Mouse (Mus musculus) forebrain, embryonic 11.5 days (tissue): ENCODE measurements at regions not wholly inside any gene's neighbourhood (a gene's known extent, or its start where the extent isn't known, plus 50 kb on each side); places are given as distances from the start of the nearest gene placed in this dataset.
"Not testable (repeated sequence)": the region's sequence is repeated elsewhere in the genome, so short reads cannot be mapped to it uniquely, and the experiment has no call there.

Experiments
- ATAC-seq: fragments of 200-750 bp; cut with Nextera tagmentation; replicated peaks from 2 replicates; pipeline ENCODE4 v1.8.0; 2017; ENCODE audit warnings: moderate TSS enrichment; ENCODE audit not compliant: low FRiP score
- DNase-seq: peaks from one replicate; pipeline ENCODE4 v3.0.0-alpha.2; 2017; ENCODE audit warnings: low spot score
- H3K27ac ChIP-seq: fragments of 300-500 bp; sonication (generic); 2 replicates; pipeline ENCODE4 v1.5.1; 2014; ENCODE audit warnings: low read depth, low read length
- H3K27me3 ChIP-seq: fragments of 300-500 bp; sonication (generic); 2 replicates; pipeline ENCODE4 v1.6.1; 2014; ENCODE audit warnings: mild to moderate bottlenecking, low read length, mixed read lengths; ENCODE audit not compliant: control insufficient read depth, insufficient read depth
- H3K36me3 ChIP-seq: fragments of 300-500 bp; sonication (generic); 2 replicates; pipeline ENCODE4 v1.6.1; 2014; ENCODE audit warnings: mild to moderate bottlenecking, low read length, moderate library complexity, mixed read lengths; ENCODE audit not compliant: control insufficient read depth, insufficient read depth
- H3K4me1 ChIP-seq: fragments of 300-500 bp; sonication (generic); replicated peaks from 2 replicates; pipeline ENCODE4 v1.6.1; 2014; ENCODE audit warnings: low read length, mixed read lengths; ENCODE audit not compliant: control insufficient read depth, insufficient read depth
- H3K4me2 ChIP-seq: fragments of 300-500 bp; sonication (generic); 2 replicates; pipeline ENCODE4 v1.6.1; 2014; ENCODE audit warnings: low read depth, mild to moderate bottlenecking, low read length, moderate library complexity, mixed read lengths; ENCODE audit not compliant: severe bottlenecking
- H3K4me3 ChIP-seq: fragments of 300-500 bp; sonication (generic); 2 replicates; pipeline ENCODE4 v1.5.1; 2014; ENCODE audit warnings: low read depth, low read length
- H3K9ac ChIP-seq: fragments of 300-500 bp; sonication (generic); 2 replicates; pipeline ENCODE4 v1.6.1; 2014; ENCODE audit warnings: low read length
- H3K9me3 ChIP-seq: fragments of 300-500 bp; sonication (generic); 2 replicates; pipeline ENCODE4 v1.6.1; 2016; ENCODE audit warnings: low read length, mixed read lengths; ENCODE audit not compliant: control insufficient read depth
- WGBS: fragments of 180-500 bp; shearing (Covaris S2); extraction: QIAGEN DNeasy Blood & Tissue Kit; methylation state at CpG from one replicate; pipeline ENCODE4 v1.1.7; 2014; 5-methylcytosine and 5-hydroxymethylcytosine counted together

- Histone ChIP-seq H3K4me1 (no peaks in the 10 kb centered on the region), H3K4me3 (no peak overlapping the region), H3K9ac (no peak overlapping the region), H3K9me3 (no peaks in the 10 kb centered on the region), H3K4me2 (no peak overlapping the region), H3K36me3 (no peaks in the 10 kb centered on the region), H3K27me3 (no peaks in the 10 kb centered on the region), H3K27ac (no peak overlapping the region)
- no peak for ATAC-seq
- no peak for DNase-seq
- WGBS, result 76% methylated on average over 1 of the region's 1 CpGs
Measured at GRCm38 (mm10) chr4:89753484-89753883, 74.2 kb downstream of the Dmrta1 start.

DNA sequence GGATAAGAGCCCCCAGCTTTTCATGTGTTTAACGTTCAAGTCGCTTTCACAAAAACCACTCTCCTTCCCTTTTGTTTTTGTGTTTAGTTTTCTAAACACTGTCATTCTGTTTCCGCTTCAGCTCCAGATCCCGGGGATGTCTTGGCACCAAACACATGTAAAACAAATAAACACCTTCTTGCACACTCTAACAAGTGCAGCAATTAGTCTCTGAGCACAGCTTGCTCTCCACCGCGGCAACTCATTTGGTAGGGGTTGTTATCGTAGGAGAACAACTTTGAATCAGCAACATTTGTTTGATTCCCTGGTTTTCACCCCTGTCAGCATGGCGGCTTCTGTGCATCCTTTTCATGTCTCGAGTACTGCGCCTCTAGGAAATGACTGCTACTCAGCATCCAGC is 97.0 kb downstream of the Dmrta1 start:
- H3K36me3 ChIP-seq, result no peaks in the 10 kb centered on the region
- H3K4me3 ChIP-seq, result no peak overlapping the region
- no peak overlapping the region for H3K27ac ChIP-seq
- no peak overlapping the region for H3K9ac ChIP-seq
- 63% methylated on average over 10 of the region's 10 CpGs for WGBS
- H3K27me3 ChIP-seq, result no peaks in the 10 kb centered on the region
- DNase-seq (no peak), ATAC-seq (no peak)
- H3K4me1 ChIP-seq, result no peaks in the 10 kb centered on the region
- H3K4me2 ChIP-seq, result no peak overlapping the region
- H3K9me3 ChIP-seq, result no peaks in the 10 kb centered on the region

DNA sequence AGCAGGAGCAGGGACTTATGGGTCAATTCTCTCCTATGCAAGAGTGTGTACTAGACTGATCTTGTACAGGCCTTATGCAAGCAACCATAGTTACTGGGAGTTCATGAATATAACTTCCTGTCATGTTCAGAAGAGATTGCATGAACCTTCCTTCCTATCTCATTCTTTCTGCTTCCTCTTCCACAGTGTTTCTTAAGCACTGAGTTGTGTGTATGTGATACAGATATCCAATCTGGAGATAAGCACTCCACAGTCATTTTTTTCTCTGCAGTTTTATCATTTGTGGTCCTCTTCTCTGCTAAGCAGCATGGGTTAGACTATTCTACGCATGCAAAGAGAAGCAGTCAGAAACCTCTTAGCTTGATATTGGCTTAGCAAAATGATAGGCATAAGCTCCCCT is 102.3 kb downstream of the Dmrta1 start:
- Histone ChIP-seq H3K36me3 (no peaks in the 10 kb centered on the region), H3K27me3 (no peaks in the 10 kb centered on the region), H3K4me3 (no peak overlapping the region), H3K9me3 (no peaks in the 10 kb centered on the region), H3K4me2 (no peak overlapping the region), H3K27ac (no peak overlapping the region), H3K4me1 (no peaks in the 10 kb centered on the region), H3K9ac (no peak overlapping the region)
- ATAC-seq (no peak), DNase-seq (no peak)
- 93% methylated on average over 1 of the region's 1 CpGs for WGBS

DNA sequence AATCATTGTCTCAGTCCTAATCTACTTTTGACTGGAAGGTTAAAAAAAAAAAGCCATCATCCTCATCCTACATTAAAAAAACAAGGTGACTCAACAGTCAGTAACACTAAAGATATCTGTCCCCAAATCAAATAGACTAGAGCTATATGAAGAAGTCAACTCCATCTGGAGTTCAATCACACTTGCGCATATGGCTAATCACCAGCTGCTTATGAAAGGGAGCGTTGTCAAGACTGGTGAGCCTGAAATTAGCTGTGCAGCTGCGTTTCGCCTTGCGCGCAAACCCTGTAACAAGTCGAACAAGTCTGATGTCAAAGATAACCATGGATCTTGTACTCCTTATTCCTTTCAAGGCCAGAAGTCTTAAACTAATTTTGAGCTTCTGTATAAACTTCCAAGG is 137.6 kb downstream of the Dmrta1 start:
- DNase-seq, result no peak
- Histone ChIP-seq H3K9me3 (no peaks in the 10 kb centered on the region), H3K4me2 (no peak overlapping the region), H3K9ac (no peak overlapping the region), H3K27ac (no peak overlapping the region), H3K36me3 (no peaks in the 10 kb centered on the region), H3K27me3 (no peaks in the 10 kb centered on the region), H3K4me3 (no peak overlapping the region), H3K4me1 (no peaks in the 10 kb centered on the region)
- 95% methylated on average over 7 of the region's 7 CpGs for WGBS
- no peak for ATAC-seq

DNA sequence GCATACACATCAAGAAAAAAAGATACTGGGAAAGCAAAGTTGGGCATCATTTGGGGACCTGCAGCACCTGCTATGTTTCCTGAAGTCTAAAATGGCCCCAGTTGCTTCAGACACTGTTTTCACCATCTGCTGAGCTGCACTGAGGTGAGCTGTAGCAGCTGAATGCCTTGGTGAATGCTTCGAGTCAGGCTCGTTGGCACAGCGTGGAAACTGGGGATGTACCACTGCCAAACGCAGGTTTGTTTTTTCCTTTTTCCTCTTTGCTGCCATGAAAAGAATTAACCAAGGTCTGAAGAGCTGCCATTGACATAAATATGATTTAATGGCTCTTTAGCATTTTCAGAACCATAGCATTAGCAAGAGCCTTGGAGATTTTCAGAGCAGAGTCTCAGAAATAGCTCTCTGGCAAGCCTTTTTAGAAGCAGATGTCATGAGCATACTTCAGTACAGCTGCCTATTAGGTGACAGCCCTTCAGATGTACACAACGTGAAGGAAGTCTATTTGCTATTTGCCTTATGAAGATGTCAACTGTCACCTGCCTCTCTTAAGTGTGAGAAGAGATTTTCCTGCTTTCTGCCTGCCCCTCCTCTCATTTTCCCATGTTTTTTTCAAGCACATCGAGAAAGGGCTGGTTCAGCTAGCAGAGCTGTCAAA is 155.4 kb downstream of the Dmrta1 start:
- H3K9me3 ChIP-seq, result no peaks in the 10 kb centered on the region
- H3K4me3 ChIP-seq, result no peak overlapping the region
- no peak overlapping the region for H3K4me2 ChIP-seq
- WGBS, result 81% methylated on average over 6 of the region's 6 CpGs
- DNase-seq, result no peak
- H3K27me3 ChIP-seq, result no peaks in the 10 kb centered on the region
- H3K9ac ChIP-seq, result no peak overlapping the region
- H3K27ac ChIP-seq, result no peak overlapping the region
- ATAC-seq, result no peak
- H3K4me1 ChIP-seq, result no peaks in the 10 kb centered on the region
- no peaks in the 10 kb centered on the region for H3K36me3 ChIP-seq

DNA sequence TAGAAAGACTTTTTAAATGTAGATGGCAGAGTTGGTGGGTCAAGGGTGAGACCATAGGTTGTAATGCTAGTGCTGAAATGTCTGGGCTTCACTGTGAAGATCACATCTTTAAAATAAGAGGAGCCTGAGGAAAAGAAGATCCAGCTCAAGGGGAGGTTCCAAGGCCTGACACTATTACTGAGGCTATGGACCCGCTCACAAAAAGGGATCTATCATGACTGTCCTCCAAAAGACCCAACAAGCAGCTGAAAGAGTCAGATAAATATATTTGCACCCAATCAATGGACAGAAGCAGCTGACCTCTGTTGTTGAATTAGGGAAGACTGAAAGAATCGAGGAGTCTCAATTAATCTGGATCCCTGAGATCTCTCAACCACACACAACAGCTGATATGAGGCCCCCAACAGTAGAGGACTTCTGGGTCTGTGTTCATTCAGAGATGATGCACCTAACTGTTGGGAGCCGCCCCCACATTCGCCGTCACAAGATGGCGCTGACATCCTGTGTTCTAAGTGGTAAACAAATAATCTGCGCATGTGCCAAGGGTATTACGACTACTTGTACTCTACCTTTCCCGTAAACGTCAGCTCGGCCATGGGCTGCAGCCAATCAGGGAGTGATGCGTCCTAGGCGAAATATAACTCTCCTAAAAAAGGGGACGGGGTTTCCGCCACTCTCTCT is 196.3 kb downstream of the Dmrta1 start:
- not testable (repeated sequence) for H3K4me3 ChIP-seq, H3K9ac ChIP-seq, H3K9me3 ChIP-seq, H3K4me2 ChIP-seq, H3K4me1 ChIP-seq, H3K36me3 ChIP-seq, H3K27ac ChIP-seq, DNase-seq, H3K27me3 ChIP-seq
- peak; percentile 88 for ATAC-seq
- 26% methylated on average over 6 of the region's 15 CpGs for whole genome bisulfite sequencing

DNA sequence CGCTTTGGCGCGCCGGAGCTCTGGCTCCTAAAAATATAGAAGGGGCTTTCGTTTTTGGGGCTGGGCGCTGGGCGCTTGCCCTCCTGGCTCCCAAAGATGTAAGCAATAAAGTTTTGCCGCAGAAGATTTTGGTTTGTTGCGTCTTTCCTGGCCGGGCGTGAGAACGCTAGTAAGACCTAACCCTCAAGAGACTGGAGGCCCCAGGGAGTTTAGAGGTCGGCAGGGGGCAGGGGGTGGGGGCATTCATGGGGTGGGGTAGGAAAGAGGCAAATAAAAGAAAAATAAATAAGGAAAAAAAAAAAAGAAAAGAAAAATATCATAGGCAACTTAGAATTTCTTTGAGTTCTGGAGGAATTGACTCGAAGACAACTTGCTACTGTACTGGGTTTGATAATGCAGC is 196.9 kb downstream of the Dmrta1 start:
- not testable (repeated sequence) for H3K27me3 ChIP-seq, H3K27ac ChIP-seq, H3K9me3 ChIP-seq, H3K4me1 ChIP-seq, H3K36me3 ChIP-seq, DNase-seq
- H3K9ac ChIP-seq, result peak overlapping the region; percentile 41; the same call in 1 of the 2 replicates
- peak overlapping the region; percentile 45 for H3K4me2 ChIP-seq
- peak; percentile 70 for ATAC-seq
- peak overlapping the region; percentile 30 for H3K4me3 ChIP-seq
- 33% methylated on average over 7 of the region's 14 CpGs for WGBS

DNA sequence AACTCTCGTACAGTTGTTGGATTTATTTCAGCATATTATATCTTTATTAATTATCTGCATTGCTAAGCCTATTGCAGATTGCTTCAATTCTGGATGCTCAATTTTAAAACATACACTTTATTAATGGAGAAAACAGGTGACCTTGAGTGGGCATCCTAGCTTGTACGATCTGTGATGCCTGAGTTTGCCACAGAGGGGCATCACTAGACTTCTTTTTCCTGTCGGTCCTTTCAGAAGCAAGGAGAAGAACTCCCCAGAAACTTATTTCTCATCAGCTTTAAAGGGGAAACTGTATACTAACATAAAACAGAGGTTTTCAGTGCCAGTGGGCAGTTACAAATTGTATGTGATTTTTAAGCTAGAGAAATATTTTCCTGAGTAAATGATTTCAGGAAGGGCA is 201.8 kb downstream of the Dmrta1 start:
- Histone ChIP-seq H3K4me3 (no peak overlapping the region), H3K4me1 (no peaks in the 10 kb centered on the region), H3K4me2 (no peak overlapping the region), H3K27ac (no peak overlapping the region), H3K9me3 (no peaks in the 10 kb centered on the region), H3K36me3 (no peaks in the 10 kb centered on the region), H3K27me3 (no peaks in the 10 kb centered on the region), H3K9ac (no peak overlapping the region)
- DNase-seq (no peak), ATAC-seq (no peak)
- 59% methylated on average over 3 of the region's 3 CpGs for WGBS

DNA sequence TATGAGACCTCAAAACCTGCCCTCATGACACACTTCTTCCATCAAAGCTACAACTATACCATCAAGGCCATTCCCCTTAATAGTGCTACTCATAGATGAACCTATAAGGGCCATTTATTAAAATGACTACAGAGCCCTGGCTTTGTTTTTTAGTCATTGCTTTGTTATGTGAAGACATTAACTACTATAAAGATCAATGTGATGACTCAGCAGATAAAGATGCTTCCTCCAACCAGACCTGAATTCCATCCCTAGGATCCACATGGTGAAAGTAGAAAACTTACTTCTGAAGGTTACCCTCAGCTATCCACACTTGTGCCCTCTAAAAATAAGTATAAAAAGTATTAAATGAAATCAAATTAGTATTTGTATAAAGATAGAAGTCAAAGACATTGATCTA is 230.4 kb downstream of the Dmrta1 start:
- DNase-seq (no peak), ATAC-seq (no peak)
- Histone ChIP-seq H3K9ac (no peak overlapping the region), H3K4me1 (no peaks in the 10 kb centered on the region), H3K4me3 (no peak overlapping the region), H3K4me2 (no peak overlapping the region), H3K36me3 (no peaks in the 10 kb centered on the region), H3K27ac (no peak overlapping the region), H3K9me3 (no peaks in the 10 kb centered on the region), H3K27me3 (no peaks in the 10 kb centered on the region)
